Mouse (Mus musculus): Measurements from ENCODE around the gene 3110009E18Rik. TPM values are rescaled to one million over a fixed set of nuclear protein-coding genes. Genes with fewer than 3 reads are reported as not detected.

Gene 3110009E18Rik
- polyA plus RNA-seq, 1 experiment from 2014 or later, result 21.3 TPM

GRCm38 (mm10) chr1:120232170-120232569 lies 111.2 kb downstream of the 3110009E18Rik start:
- H3K27me3 ChIP-seq (replicated peaks; ENCODE audit: control insufficient read depth, insufficient read depth, low read length), result no peaks in the 10 kb centered on the region
- no peak overlapping the region for H3K4me3 ChIP-seq (ENCODE audit: low read depth, low read length)
- H3K9ac ChIP-seq (ENCODE audit: low read length), result no peak overlapping the region
- ATAC-seq (replicated peaks; ENCODE audit: low FRiP score, low TSS enrichment, low read depth) (no peak), DNase-seq (ENCODE audit: low spot score) (no peak)
- no peaks in the 10 kb centered on the region for H3K4me1 ChIP-seq (replicated peaks; ENCODE audit: control insufficient read depth, insufficient read depth, low read length)
- no peak overlapping the region for H3K27ac ChIP-seq (ENCODE audit: low read depth)
- WGBS, result 78% methylated on average over 6 of the region's 6 CpGs
- no peak overlapping the region for H3K4me2 ChIP-seq (ENCODE audit: low read length)
- no peaks in the 10 kb centered on the region for H3K36me3 ChIP-seq (ENCODE audit: control insufficient read depth, insufficient read depth, low read length)
- H3K9me3 ChIP-seq (ENCODE audit: control insufficient read depth, low read length), result no peaks in the 10 kb centered on the region

DNA sequence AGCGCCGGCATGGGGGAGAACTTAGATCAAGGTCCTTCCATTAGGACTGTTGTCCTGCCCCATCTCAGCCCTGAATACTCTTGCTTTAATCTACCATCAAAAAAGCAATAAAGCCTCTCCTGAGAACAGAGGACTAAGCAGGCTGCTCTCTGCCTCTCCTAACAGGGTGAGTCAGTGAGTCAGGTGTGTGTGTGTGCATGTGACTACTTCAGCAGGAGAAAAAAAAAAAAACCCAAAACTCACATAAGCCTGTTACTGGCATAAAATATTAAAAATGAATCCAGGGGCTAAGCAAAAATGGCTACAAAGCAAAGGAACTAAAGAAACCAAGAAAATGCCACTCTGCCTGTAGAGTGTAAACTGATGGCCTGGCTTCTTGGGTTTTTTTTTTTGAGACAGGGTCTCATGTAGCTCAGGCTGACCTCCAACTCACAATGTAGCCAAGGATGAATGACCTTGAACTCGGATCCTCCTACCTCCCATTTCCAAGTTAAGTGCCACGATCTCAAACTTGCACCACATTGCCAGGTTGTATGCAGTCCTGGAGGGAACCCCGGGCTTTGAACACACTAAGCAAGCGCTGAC lies 114.7 kb downstream of the 3110009E18Rik start:
- H3K4me1 ChIP-seq (replicated peaks; ENCODE audit: control insufficient read depth, insufficient read depth, low read length), result no peaks in the 10 kb centered on the region
- WGBS, result 89% methylated on average over 6 of the region's 6 CpGs

GRCm38 (mm10) chr1:120236424-120236823 lies 115.4 kb downstream of the 3110009E18Rik start:
- Histone ChIP-seq H3K4me1 (replicated peaks; ENCODE audit: control insufficient read depth, insufficient read depth, low read length) (no peaks in the 10 kb centered on the region), H3K27me3 (replicated peaks; ENCODE audit: control insufficient read depth, insufficient read depth, low read length) (no peaks in the 10 kb centered on the region), H3K27ac (ENCODE audit: low read depth) (no peak overlapping the region), H3K36me3 (ENCODE audit: control insufficient read depth, insufficient read depth, low read length) (no peaks in the 10 kb centered on the region), H3K4me3 (ENCODE audit: low read depth, low read length) (no peak overlapping the region), H3K4me2 (ENCODE audit: low read length) (no peak overlapping the region), H3K9me3 (ENCODE audit: control insufficient read depth, low read length) (no peaks in the 10 kb centered on the region), H3K9ac (ENCODE audit: low read length) (no peak overlapping the region)
- DNase-seq (ENCODE audit: low spot score) (no peak), ATAC-seq (replicated peaks; ENCODE audit: low FRiP score, low TSS enrichment, low read depth) (0 out of 2 replicates have a peak, but pooled peaks have one; percentile 33)
- WGBS, result 68% methylated on average over 14 of the region's 14 CpGs

More for the DNA sequence above, 114.7 kb downstream of the 3110009E18Rik start:
- Histone ChIP-seq H3K36me3 (ENCODE audit: control insufficient read depth, insufficient read depth, low read length) (no peaks in the 10 kb centered on the region), H3K9ac (ENCODE audit: low read length) (no peak overlapping the region), H3K4me2 (ENCODE audit: low read length) (no peak overlapping the region), H3K27ac (ENCODE audit: low read depth) (no peak overlapping the region), H3K9me3 (ENCODE audit: control insufficient read depth, low read length) (no peaks in the 10 kb centered on the region), H3K4me3 (ENCODE audit: low read depth, low read length) (no peak overlapping the region), H3K27me3 (replicated peaks; ENCODE audit: control insufficient read depth, insufficient read depth, low read length) (no peaks in the 10 kb centered on the region)
- DNase-seq (ENCODE audit: low spot score) (no peak), ATAC-seq (replicated peaks; ENCODE audit: low FRiP score, low TSS enrichment, low read depth) (no peak)

DNA sequence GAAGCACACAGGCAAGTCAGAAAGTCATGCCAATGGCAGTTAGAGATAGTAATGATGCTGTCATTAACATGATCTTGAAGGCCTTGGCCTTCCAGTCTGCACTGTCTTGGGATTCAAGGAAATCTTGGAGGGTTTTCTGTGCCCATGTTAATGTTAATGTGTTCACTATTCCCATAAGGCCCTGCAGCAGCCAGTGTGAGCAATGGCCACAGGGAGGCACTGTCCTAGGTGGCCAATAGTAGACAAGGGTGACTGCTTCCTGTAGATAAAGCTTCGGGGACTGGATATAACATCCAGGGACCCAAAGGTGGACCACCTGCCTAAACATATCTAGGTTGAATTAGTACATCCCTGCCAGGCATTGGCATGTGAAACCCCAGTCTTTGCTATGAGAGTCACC lies 116.1 kb downstream of the 3110009E18Rik start:
- 73% methylated on average over 1 of the region's 1 CpGs for WGBS
- no peak for DNase-seq (ENCODE audit: low spot score)
- H3K4me3 ChIP-seq (ENCODE audit: low read depth, low read length), result no peak overlapping the region
- no peaks in the 10 kb centered on the region for H3K27me3 ChIP-seq (replicated peaks; ENCODE audit: control insufficient read depth, insufficient read depth, low read length)
- no peaks in the 10 kb centered on the region for H3K4me1 ChIP-seq (replicated peaks; ENCODE audit: control insufficient read depth, insufficient read depth, low read length)
- H3K9me3 ChIP-seq (ENCODE audit: control insufficient read depth, low read length), result no peaks in the 10 kb centered on the region
- no peaks in the 10 kb centered on the region for H3K36me3 ChIP-seq (ENCODE audit: control insufficient read depth, insufficient read depth, low read length)
- H3K4me2 ChIP-seq (ENCODE audit: low read length), result no peak overlapping the region
- no peak overlapping the region for H3K27ac ChIP-seq (ENCODE audit: low read depth)
- no peak overlapping the region for H3K9ac ChIP-seq (ENCODE audit: low read length)
- ATAC-seq (replicated peaks; ENCODE audit: low FRiP score, low TSS enrichment, low read depth), result no peak

Other genes with a start within 250 kb of the 3110009E18Rik start
- 7.8 and 8.3 TPM in 2 replicates for gene Tmem177, start 208.0 kb upstream of the 3110009E18Rik start, polyA plus RNA-seq (2014; fragmentation: Nextera tagmentation; extraction: Ambion mirVana)
- 0.18 TPM in 1 of 2 replicates, not detected in the other for gene Cfap221, start 124.0 kb upstream of the 3110009E18Rik start, polyA plus RNA-seq (2014; fragmentation: Nextera tagmentation; extraction: Ambion mirVana)
- 1.3 and 1.4 TPM in 2 replicates for gene Sctr, start 114.3 kb upstream of the 3110009E18Rik start, polyA plus RNA-seq (2014; fragmentation: Nextera tagmentation; extraction: Ambion mirVana)
- 12.4 and 17.6 TPM in 2 replicates for gene Tmem37, start 47.1 kb upstream of the 3110009E18Rik start, polyA plus RNA-seq (2014; fragmentation: Nextera tagmentation; extraction: Ambion mirVana)
- gene Dbi, start 109 bp upstream of the 3110009E18Rik start, polyA plus RNA-seq (2014; fragmentation: Nextera tagmentation; extraction: Ambion mirVana), result 752 and 816 TPM in 2 replicates
- gene Steap3, start 151.5 kb downstream of the 3110009E18Rik start, polyA plus RNA-seq (2014; fragmentation: Nextera tagmentation; extraction: Ambion mirVana), result 2.6 and 3.1 TPM in 2 replicates
- gene C1ql2, start 219.4 kb downstream of the 3110009E18Rik start, polyA plus RNA-seq (2014; fragmentation: Nextera tagmentation; extraction: Ambion mirVana), result not detected in 2 replicates

Measured in intestine, embryonic 14.5 days (tissue).